Mouse (Mus musculus) lung, postnatal 14 days (tissue): ENCODE measurements around the gene Tbc1d2b.

ENCODE experiments used
- DNase-seq: peaks from one replicate; pipeline ENCODE4 v3.0.0; 2021

The Tbc1d2b gene

DNA sequence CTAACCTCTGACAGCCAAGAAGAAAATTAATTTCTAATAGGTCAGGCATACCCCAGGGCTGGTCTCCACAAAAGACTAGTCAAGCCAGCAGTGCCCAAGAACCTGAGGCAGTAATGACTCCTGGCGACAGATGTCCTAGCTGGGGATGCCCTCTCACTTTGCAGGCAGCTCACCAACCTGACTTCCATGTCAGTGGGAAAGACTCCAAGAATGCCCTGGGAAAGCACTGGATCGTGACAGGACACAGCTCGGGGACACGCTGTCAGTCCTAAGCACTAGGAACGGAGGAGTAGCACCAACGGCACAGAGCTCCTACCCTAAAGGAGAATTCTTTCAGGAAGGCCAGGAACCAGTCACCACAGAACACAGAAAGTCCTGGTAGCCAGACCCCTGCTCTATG lies 28.3 kb downstream of the Tbc1d2b start:
- DNase-seq = no peak

DNA sequence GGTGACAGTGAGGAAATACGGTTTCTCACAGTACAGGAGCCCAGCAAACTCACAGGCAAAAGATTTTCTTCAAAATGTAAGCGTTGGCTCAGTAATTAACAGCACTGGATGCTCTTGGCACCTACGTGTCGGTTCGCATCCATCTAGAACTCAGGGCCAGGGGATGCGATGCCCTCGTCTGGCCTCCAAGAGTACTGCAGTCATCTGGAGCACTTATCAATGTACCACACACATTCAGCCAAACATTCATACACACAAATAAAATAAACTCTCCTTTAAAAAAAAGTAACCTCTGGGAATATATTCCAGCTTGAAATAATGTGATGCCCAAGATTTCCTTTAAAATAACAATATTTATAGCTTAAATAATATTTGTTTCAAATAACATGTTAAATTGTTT lies 29.0 kb downstream of the Tbc1d2b start:
- no peak for DNase-seq

DNA sequence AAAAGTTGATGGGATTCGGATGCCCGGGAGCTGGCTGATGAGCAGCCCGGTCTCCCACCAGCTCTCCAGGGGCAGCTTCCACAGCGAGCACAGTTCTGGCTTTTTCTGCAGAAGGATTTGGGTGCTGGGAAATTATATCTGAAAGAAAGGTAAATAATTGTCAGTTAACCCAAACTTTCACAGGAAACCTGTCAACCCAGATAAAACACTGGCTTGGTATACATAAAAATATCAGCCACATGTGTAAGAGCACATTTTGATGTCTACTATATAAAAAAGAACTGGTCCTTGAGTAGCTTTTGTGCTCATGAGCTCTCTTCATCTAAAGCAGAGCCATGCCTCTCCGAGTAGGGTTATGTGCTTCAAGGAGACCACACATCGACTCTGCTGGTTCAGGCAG lies 29.6 kb downstream of the Tbc1d2b start:
- no peak for DNase-seq

DNA sequence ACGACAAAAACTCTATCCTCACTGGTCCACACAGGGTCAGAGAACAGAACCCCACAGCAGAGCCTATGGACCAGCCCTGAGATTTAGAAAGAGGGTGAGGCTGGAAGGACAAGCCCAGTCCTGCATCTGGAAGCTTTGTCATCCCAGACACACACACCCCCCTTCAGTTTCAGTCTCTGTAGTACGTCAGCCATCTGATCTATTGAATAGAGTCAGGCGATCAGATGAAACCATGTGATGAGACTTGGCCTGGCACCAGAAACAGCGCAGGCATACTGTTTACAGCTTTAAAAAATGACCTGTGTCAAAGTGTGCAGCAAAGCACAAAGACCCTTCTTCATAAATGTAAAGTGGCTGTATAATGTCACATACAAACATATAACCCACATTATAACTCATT lies 30.0 kb downstream of the Tbc1d2b start:
- DNase-seq = no peak

DNA sequence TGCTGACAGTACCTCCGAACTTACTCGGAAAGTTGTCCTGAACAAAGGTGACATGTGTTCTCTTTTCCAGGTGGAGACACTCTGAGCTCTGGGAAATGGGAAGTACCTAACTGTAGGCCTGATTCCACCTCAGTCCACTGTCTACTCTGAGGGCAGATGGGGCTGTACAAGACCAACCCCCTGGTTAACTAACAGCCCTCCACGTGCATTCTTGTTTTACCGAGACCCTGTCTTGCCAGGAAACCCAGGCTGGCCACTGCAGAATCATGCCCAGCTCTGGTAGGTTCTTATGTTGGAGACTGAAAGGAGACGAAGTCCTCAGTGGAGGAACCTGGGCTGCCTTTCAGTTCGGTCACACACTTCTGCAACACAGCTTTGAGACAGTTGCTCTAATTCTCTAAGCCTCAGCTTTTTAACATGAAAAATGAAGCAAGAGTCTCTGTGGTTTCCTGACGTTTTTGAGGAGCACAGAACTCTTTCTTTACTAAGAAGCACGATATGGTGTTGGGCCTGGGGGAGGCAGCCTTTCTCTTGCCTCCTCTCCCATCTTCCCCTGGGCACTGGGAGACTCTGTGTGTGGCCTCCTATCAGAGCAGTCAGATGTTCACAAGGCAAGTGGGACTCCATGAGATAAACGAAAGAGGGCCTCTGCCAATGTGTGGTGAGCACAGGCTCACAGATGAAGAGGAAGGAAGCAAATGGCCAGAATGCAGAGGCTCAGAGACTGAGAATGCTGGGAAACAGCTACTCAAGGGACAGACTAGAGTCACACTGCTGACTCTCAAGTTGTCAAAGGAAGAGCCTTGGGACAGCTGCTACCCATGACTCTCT lies 33.2 kb downstream of the Tbc1d2b start:
- DNase-seq = no peak

DNA sequence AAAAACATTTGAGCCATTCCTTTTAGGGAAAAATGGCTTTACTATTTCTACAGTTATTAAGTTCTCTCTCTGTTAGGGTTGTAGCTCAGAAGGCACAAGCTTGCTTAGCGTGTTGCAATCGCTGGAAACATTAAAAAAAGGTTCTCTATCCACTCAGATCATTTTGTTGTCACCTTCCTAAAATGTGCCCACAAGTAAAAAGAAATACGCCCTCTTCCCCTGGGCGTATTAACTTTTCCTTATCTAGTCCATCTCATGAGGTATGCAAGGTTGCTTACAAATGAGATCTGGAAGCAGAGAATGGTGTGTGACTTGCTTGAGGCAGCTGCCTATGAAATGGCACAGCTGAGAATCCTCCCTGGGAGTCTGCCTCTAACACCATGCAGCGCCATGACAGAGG lies 33.8 kb downstream of the Tbc1d2b start:
- DNase-seq = no peak

DNA sequence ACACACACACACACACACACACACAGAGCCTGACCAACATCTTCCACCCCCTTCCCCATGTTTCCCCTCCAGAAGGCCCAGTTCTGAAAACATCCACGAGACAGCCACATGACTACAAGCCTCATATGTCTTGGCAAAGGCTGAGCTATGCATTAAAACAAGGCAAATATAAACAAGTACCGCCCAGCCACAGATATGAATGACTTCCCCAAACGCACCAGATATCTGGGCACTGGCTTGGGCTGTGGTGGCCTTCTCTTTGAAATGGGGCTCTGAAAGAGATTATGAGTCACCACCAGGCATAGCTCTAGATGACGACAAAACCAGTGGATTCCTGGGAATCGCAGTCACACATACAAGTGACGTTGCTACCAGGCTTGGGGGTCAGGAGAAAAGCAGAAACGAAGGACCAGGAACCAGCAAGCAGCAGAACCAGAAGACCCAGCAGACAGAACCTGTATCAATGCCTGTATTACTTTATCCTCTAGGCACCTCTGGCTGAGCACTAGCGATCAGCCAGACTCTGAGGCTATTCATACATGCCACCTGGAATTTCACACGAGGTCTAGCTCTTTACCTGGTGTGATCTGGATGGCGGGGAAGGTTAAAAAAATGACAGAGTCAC lies 35.2 kb downstream of the Tbc1d2b start:
- DNase-seq = no peak

DNA sequence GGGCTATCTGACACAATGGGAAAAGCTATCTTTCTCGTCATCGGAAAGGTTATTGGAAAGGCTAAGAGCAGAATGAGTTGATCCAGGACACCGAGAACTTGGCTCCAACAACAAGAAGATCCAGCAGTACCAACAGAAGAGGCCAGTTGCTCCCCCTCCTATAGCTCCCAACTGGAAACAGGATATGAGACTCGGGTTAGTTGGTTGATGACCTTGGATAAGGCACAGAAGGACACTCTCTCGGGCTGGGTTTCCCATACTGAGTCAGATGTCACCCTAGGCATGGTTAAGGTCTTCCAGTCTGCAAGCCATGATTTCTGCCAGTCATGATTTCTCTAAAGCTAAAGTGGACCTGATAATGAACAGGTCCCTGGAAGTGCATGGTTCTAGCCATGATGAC lies 35.8 kb downstream of the Tbc1d2b start:
- no peak for DNase-seq

DNA sequence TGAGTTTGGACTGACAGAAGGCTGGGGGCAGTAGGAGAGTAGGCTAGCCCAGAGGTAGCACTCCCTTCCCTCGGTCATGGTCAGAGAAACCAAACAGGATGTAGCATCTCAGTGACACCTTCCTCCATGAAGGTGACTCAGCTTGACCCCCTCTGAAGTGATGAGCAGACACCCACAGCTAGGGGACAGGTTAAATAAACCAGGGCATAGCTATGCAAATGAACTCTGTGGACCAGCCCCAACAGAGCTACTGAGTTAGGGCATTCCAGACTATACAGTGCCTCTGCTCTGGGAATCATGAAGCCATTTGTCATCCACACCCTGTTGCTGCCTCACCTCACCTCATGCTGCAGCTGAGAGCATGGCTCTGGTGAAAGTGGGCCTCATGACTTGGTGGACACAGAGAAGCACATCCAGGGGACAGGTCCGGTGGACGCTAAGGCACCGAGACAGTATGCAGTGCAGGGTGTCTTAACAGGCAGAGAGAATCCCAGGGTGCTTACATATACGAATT lies 36.6 kb downstream of the Tbc1d2b start:
- DNase-seq = no peak

DNA sequence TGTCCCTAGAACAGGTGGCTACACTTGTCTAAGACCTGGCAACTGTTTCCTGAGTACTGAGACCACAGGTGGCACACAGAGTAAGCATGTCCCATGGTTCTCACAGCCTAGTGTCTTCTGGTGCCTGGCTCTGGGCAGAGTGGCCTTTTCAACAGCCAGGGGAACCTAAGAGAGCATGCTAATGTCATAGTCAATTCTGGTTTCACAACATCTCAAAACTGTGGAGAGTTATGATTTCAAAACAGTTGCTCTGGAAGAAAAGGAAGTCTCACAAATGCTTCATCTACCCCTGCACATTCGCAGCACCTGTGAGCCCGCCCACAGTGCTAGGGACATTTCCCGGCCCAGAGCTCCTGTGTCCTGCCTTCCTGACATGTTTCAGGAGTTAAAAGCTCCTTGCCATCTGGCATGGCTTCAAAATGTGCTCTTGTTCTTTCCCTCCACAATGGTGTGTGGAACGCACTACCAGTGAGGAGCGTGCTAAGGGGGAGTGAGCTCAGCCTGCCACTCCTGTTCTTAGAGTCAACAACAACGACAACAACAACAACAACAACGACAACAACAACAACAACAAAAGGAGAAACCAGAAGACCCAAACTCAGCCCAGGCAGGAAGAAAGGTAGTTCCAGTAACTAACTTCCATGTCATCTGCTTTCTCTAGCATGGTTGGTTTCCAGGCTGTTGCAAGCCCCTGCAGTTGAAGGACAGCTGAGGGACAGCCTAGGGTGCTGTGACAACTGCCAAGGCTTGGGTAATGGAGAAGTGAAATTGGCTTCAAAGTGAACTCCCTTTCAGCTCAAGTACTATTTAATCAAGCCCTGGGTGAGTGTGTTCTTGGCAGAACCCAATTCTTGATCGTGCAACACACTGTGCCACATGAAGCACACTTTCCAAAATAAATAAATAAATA lies 37.6 kb downstream of the Tbc1d2b start:
- no peak for DNase-seq

DNA sequence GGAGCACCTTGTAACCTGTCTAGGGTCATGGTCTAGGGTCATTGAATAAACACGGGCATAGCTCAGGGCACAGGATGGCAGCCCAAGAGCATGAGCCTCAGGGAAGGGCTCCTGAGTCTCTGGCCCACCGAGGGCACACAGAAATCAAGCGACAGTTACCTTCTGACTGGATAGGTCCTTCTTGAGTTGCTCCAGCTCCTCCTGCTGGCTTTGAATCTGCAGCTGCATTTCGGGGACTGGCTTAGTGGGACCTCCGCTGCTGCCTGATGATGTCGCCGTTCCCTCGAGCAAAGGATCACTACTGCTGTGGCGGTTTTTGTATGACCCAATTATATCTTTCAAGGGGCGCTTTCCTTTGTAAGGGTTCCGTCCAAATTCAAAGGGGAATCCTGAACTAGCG lies 43.4 kb downstream of the Tbc1d2b start:
- no peak for DNase-seq

DNA sequence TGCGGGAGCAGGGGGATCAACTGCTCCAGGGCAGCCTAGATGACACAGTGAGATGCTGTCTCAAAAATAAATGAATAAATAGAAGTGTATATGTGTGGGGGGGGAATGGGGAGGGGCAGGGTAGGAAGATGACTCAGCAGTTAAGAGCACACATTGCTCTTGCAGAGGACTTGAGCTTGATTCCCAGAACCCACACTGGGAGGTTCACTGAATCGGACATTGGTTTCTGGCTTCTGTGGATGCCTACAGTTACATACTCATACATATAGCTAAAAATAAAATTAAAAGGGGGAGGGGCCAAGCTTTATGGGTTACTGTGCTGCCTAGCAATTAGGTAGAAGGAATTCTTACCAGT lies 43.9 kb downstream of the Tbc1d2b start:
- DNase-seq = no peak

DNA sequence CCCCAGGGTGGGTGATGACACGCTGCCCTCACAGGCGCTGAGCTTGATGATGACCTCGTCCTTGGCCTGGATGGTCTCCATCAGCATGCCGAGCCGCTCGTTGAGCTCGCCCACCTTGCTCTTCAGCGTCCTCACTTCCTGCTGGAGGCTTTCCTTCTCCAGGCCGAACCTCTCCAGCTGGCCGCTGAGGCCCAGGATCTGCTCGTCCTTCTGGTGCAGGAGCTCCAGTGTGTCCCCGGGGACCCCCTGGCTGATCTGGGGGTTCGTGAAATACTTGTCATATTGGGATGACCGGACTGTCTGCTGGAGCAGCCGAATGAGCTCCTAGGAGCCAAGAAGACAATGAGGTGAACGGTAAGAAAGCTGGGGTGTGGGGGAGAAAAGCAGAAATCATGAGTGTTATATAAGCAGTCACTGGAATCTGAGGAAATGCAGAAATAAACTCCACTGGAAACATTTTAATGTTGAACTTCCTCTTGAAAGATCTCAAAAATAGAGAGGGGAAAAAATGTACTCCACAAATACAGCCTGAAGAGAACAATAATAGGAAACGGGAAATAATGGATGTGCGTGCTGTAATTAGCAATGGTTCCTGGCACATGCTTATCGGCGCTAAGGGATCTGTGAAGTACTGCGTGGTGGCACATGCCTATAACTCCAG lies 44.4 kb downstream of the Tbc1d2b start:
- DNase-seq = peak; percentile 56

DNA sequence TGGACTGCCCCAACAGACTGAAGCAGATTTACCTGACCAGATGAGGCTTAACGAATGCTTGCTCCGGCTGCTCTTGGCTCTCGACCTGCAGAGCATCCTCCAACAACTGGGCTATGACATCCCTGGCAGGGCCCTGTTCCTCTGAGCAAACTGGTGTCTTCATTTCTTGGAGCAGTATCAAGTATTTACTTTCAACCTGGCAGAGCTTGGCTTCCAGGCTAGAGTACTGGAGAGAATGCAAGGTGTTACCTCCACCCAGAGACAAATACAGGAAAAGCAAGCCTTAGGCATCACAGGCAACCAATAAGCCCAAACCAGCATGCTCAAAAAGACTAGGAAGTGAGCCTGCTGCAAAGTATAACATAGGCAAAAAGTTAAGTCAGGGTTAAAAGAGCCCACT lies 48.3 kb downstream of the Tbc1d2b start:
- no peak for DNase-seq

DNA sequence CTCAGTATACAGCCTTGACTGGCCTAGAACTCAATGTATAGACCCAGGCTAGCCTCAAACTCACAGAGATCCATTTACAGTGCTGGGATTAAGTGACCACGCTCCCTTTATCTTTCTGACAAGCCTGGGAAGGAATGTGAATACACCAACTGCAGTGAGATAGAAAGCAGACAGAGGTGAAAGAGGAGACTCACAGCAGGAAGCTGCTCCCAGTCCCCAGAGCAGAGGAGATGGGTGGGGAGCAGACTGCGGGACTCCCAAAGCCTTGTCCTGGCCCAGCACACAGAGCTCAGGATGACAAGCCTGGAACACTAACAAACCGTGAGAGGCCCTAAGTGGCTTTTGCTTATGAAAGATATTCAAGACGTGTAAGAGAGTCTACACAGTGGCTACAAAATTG lies 53.1 kb downstream of the Tbc1d2b start:
- DNase-seq = no peak

DNA sequence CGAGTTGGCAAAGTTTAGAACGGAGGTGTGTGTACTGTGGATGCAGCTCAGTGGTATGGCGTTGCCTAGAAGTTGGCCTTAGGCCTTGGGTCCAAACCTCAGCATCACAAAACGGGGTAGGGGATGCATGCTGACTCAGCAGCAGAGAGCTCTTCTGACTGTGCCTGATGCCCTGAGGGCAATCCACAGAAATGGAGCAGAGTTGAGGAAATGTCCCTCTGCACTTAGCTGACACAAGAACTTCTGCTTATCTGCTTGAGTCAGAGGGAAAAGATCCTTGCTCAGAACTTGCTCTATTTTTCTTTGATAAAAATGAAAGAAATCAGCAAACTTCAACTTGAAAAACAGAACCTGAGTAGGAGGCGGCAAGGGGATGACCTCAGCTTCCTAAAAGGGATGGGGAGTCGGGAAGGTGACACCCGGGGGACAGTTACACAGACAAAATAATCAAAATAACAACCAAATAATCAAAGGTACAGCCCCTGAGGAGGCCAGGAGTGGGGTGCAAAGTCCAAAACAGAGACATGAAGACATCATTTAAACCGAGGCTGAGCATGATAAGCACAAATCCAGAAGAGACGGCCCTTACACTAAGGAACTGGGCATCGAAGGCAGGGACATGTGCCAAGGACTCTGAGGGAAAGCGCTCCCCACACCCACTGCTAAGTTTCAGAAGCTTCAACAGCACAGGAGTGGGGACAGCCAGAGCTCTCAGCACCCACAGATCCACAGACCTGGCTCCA lies 54.2 kb downstream of the Tbc1d2b start:
- no peak for DNase-seq

DNA sequence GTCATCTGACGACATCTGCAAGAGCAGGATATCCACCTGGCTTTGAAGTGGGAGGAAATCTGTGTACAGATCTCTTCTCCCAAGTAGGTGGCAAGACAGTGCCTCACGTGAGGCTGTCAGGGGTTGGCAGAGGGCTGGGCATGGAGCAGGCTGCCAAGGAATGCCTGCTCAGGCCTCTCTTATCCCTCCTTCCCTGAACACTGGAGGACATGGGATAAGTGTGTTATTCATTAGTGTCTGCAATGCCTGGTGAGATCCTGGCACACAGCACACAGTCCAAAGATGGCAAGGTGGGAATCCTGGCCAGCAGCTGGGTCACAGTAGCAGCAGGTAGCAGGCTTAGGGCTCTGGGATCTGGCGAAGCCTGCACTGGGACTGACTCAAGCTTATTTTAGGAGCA lies 57.5 kb downstream of the Tbc1d2b start:
- DNase-seq = no peak

DNA sequence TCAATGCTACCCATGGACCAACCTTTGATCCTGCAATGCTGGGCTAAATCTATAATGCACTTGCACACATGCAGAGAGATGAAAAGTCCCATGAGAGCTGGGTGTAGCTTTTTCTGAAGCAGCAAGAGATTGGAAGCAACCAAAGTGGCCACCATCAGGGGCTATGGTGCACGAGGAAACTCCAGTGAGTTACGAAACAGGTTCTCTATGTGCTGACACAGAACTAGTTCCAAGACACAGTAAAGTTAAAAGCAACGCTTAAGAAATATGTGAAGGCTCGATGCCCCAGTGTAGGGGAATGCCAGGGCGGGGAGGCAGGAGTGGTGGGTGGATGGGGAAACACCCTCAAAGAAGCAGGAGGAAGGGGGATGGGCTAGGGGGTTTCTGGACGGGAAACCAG lies 61.9 kb downstream of the Tbc1d2b start:
- no peak for DNase-seq

DNA sequence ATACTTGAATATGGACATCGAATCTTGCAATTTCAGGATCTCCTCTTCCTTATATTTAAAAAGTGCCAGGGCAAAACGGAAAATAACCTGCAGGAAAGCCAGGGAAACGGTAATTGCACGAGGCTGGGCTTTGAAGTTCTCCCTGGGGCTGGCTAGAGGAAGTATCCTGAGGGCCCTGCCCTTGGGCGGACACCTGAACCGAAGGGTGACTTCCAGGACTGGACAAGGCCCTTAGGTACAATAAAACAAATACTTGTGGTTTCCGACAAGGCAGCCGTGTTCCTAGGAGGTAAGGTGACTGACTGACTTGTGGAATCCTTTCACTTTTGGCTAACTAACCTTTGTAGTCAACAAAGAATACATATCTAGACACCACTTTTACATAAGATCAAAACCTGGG lies 62.8 kb downstream of the Tbc1d2b start:
- no peak for DNase-seq

DNA sequence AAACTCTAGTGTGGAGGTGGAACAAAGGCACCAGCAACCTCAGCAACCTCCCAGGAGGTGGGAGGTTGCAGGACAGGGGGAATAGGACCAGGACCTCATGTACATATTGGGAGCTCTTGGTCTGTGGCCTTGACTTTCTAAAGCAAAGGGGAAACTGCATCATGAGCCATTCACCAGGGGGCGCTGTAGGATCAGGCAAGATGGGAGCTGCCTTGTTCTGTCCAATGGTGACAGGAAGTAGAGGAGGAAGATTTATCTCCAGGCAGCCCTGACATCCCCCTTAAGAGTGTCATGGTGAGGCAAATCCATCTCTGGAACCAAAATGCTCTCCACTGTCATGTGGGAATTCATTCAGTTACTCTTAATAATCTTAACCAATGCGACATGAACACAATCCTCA lies 64.1 kb downstream of the Tbc1d2b start:
- peak; percentile 93 for DNase-seq

DNA sequence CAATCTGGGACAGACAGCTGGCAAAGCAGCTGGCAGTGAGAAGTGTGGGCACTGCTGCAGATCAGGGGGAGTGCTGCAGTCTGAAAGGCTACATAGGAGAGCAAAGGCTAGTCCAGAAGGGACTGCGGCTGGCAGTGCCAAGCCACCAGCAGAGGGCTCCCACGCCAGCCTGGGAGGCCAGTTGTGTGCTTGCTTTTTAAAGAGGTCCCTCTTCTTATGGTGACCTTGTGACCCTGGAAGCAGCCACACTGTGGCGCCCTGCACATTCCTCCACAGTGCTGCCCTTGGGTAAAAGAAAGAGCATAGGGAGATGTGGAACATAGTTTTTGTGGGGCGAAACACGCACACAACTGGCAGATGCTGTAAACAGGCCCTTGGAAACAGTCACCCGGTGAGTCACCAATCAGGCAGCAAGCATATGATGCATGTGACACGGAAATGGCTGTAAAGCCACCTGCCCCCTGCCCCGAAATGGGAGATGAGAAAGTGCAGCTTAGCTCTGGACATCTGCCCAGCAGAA lies 66.1 kb downstream of the Tbc1d2b start:
- DNase-seq = no peak

DNA sequence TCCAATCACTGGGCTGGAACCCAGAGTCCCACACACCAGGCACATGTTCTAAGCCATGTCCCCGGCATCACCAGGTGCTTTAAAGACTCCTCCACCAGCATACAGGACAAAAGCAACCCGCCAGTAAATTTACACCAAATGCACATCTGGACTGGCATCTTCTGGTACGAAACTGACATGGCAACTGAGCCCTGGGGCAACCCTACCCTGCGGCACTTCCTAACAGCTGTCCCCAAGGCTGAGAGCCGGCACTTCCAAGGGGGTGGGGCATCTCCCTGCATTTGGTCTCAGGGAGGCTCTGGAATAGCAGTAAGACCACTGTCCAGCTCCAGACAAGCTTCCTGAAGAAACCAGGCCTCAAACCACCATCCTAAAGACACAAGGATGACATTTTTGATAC lies 67.4 kb downstream of the Tbc1d2b start:
- no peak for DNase-seq
